Mouse (Mus musculus): ENCODE results near the gene Grap2.
"Not testable (repeated sequence)": the region's sequence is repeated elsewhere in the genome, so short reads cannot be mapped to it uniquely, and the experiment has no call there.

Grap2 gene

GRCm38 (mm10) chr15:80566696-80567095 is 5.7 kb upstream of the Grap2 start:
- no peak for DNase-seq (ENCODE audit: low spot score in 2 of 2)

GRCm38 (mm10) chr15:80567139-80567538 is 5.3 kb upstream of the Grap2 start:
- DNase-seq (ENCODE audit: low spot score in 2 of 2) = no peak

GRCm38 (mm10) chr15:80567731-80568130 is 4.7 kb upstream of the Grap2 start:
- no peak for DNase-seq (ENCODE audit: low spot score in 2 of 2)

- DNase-seq (ENCODE audit: low spot score in 2 of 2) = no peak
These were observed 3.2 kb upstream of the Grap2 start for GRCm38 (mm10) chr15:80569205-80569604.

- DNase-seq (ENCODE audit: low spot score in 2 of 2) = no peak
These were observed 2.2 kb upstream of the Grap2 start for GRCm38 (mm10) chr15:80570226-80570625.

- no peak for DNase-seq (ENCODE audit: low spot score in 2 of 2)
These were observed 783 bp upstream of the Grap2 start for GRCm38 (mm10) chr15:80571611-80572010.

- no peak for DNase-seq (ENCODE audit: low spot score in 2 of 2)
These were observed 572 bp downstream of the Grap2 start for GRCm38 (mm10) chr15:80572811-80573520.

- DNase-seq (ENCODE audit: low spot score in 2 of 2) = no peak
These were observed 2.0 kb downstream of the Grap2 start for GRCm38 (mm10) chr15:80574211-80575040.

- DNase-seq (ENCODE audit: low spot score in 2 of 2) = no peak
These were observed 3.5 kb downstream of the Grap2 start for GRCm38 (mm10) chr15:80575817-80576370.

- no peak for DNase-seq (ENCODE audit: low spot score in 2 of 2)
These were observed 4.1 kb downstream of the Grap2 start for GRCm38 (mm10) chr15:80576415-80576994.

- DNase-seq (ENCODE audit: low spot score in 2 of 2) = no peak
These were observed 5.0 kb downstream of the Grap2 start for GRCm38 (mm10) chr15:80577166-80577960.

- no peak for DNase-seq (ENCODE audit: low spot score in 2 of 2)
These were observed 6.7 kb downstream of the Grap2 start for GRCm38 (mm10) chr15:80579121-80579520.

- not testable (repeated sequence) for DNase-seq (ENCODE audit: low spot score in 2 of 2)
These were observed 8.2 kb downstream of the Grap2 start for GRCm38 (mm10) chr15:80580585-80580984.

- DNase-seq (ENCODE audit: low spot score in 2 of 2) = no peak
These were observed 10.4 kb downstream of the Grap2 start for GRCm38 (mm10) chr15:80582581-80583495.

- no peak for DNase-seq (ENCODE audit: low spot score in 2 of 2)
These were observed 13.9 kb downstream of the Grap2 start for GRCm38 (mm10) chr15:80586296-80586695.

GRCm38 (mm10) chr15:80590641-80591040 is 18.2 kb downstream of the Grap2 start:
- no peak for DNase-seq (ENCODE audit: low spot score in 2 of 2)

GRCm38 (mm10) chr15:80592737-80593136 is 20.3 kb downstream of the Grap2 start:
- no peak for DNase-seq (ENCODE audit: low spot score in 2 of 2)

GRCm38 (mm10) chr15:80593877-80594276 is 21.5 kb downstream of the Grap2 start:
- no peak for DNase-seq (ENCODE audit: low spot score in 2 of 2)

- DNase-seq (ENCODE audit: low spot score in 2 of 2) = no peak
These were observed 26.4 kb downstream of the Grap2 start for GRCm38 (mm10) chr15:80598750-80599149.

GRCm38 (mm10) chr15:80599213-80599750 is 26.9 kb downstream of the Grap2 start:
- DNase-seq (ENCODE audit: low spot score in 2 of 2) = no peak

Measured in right cerebral cortex, postnatal 10 days (tissue).